Mouse (Mus musculus) kidney, adult 2 months (tissue): ENCODE results near the gene Traf3ip2.

ENCODE experiments used
- CTCF ChIP-seq: fragments of 200-500 bp; conservative IDR thresholded peaks from 2 replicates; pipeline ENCODE4 v1.5.1; 2011; ENCODE audit warnings: low read depth, mild to moderate bottlenecking, control low read depth, low read length, moderate library complexity, mixed read lengths; ENCODE audit not compliant: insufficient read depth, insufficient read length
- POLR2A ChIP-seq: fragments of 200-500 bp; IDR thresholded peaks from one replicate; pipeline ENCODE4 v1.6.1; 2011; ENCODE audit warnings: low read depth, low read length, control low read depth

GRCm38 (mm10) chr10:39672547-39673051 lies 59.9 kb downstream of the Traf3ip2 start:
- TF ChIP-seq CTCF (no peak), POLR2A (no peak)
